Mouse (Mus musculus) ES-Bruce4 (cell line): ENCODE data around the gene Flt3l.

ENCODE experiments used
- CTCF ChIP-seq: IDR thresholded peaks from one replicate; pipeline ENCODE4 v1.8.1; 2011; ENCODE audit warnings: low read depth, low read length
- POLR2A ChIP-seq: IDR thresholded peaks from one replicate; pipeline ENCODE4 v1.8.1; 2011; ENCODE audit warnings: low read length; ENCODE audit not compliant: insufficient read depth

- TF ChIP-seq CTCF (no peak), POLR2A (no peak)
Measured at GRCm38 (mm10) chr7:45144368-45145174, 8.3 kb upstream of the Flt3l start.
